Mouse (Mus musculus): Measurements from ENCODE around the gene Gng13. TPM values are rescaled to one million over a fixed set of nuclear protein-coding genes. Genes with fewer than 3 reads are reported as not detected.

Gng13 gene
- polyA plus RNA-seq, 1 experiment from 2014 or later = 2.6 TPM

DNA sequence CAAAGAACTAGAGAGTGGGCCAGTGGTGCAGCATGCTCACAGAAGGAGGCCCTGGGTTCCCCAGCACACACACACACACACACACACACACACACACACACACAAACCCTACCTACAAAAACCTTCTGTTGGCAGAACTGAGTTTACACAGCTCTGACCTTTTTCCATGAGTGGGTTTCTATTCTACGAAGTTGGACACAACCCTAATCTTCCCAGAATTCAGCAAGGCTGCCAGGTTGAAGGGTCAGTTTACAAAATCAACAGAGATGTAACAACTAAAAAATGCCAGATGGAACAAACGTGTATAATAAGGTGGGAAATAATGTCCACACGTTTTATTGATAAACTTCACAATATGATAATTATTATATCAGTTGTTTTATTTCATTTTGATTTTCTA, 40.7 kb downstream of the Gng13 start:
- WGBS = 65% methylated on average over 3 of the region's 3 CpGs
- no peak overlapping the region for H3K9ac ChIP-seq
- H3K4me2 ChIP-seq (replicated peaks) = no peak overlapping the region
- H3K27me3 ChIP-seq (replicated peaks) = no peaks in the 10 kb centered on the region
- H3K9me3 ChIP-seq = no peaks in the 10 kb centered on the region
- H3K4me3 ChIP-seq (replicated peaks) = no peak overlapping the region
- no peak for ATAC-seq
- H3K4me1 ChIP-seq (replicated peaks) = no peaks in the 10 kb centered on the region; the same call in 1 of the 2 replicates
- H3K27ac ChIP-seq = no peak overlapping the region
- no peaks in the 10 kb centered on the region for H3K36me3 ChIP-seq

DNA sequence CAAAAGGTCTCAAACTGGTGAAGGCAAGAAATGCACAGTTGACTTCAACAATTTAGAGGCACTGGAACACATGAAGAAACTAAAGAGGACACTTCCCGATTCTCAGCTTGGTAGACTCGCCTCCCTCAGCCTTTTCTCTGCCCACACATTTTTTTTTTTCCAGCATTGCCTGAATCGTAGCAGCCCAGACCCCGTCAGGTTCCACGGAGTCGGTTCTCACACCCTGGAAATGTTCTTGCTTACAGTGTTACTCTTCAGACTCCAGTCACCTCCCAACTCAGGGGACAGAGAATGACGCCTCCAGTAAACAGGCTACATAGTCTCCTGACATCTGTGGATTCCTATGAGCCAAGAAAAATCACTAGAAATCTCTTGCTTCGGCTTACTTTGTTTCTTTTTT, 43.2 kb downstream of the Gng13 start:
- no peaks in the 10 kb centered on the region for H3K36me3 ChIP-seq

DNA sequence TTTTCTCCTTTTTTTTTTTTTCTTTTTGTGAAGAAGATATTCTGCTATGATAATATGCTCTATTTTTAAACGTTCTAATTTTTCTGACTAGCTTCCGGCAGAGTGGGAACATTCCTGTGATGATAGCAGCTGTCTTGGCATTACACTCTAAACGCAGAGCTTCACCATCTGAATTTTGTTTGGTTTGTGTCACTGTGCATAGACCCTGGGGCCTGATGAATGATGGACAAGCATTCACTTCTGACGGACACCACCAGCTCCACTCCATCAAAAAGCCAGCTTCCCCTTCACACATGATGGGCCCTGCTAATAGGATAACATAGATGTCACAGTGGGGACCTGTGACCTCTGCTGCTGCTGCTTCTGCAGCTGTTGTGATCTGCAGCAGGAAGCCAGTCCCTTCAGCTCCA, 44.6 kb downstream of the Gng13 start:
- no peaks in the 10 kb centered on the region for H3K36me3 ChIP-seq
- H3K27me3 ChIP-seq (replicated peaks) = no peaks in the 10 kb centered on the region
- H3K9me3 ChIP-seq = no peaks in the 10 kb centered on the region
- no peaks in the 10 kb centered on the region; the same call in 1 of the 2 replicates for H3K4me1 ChIP-seq (replicated peaks)
- H3K4me2 ChIP-seq (replicated peaks) = no peak overlapping the region
- WGBS = 51% methylated on average over 4 of the region's 4 CpGs
- H3K27ac ChIP-seq = no peak overlapping the region
- H3K9ac ChIP-seq = no peak overlapping the region
- ATAC-seq = no peak
- H3K4me3 ChIP-seq (replicated peaks) = no peak overlapping the region

More for the DNA sequence above, 43.2 kb downstream of the Gng13 start:
- WGBS = 67% methylated on average over 8 of the region's 8 CpGs
- Histone ChIP-seq H3K9me3 (no peaks in the 10 kb centered on the region), H3K4me1 (replicated peaks) (no peaks in the 10 kb centered on the region; the same call in 1 of the 2 replicates), H3K9ac (no peak overlapping the region), H3K27me3 (replicated peaks) (no peaks in the 10 kb centered on the region), H3K27ac (no peak overlapping the region), H3K4me3 (replicated peaks) (no peak overlapping the region), H3K4me2 (replicated peaks) (no peak overlapping the region)
- ATAC-seq = no peak

DNA sequence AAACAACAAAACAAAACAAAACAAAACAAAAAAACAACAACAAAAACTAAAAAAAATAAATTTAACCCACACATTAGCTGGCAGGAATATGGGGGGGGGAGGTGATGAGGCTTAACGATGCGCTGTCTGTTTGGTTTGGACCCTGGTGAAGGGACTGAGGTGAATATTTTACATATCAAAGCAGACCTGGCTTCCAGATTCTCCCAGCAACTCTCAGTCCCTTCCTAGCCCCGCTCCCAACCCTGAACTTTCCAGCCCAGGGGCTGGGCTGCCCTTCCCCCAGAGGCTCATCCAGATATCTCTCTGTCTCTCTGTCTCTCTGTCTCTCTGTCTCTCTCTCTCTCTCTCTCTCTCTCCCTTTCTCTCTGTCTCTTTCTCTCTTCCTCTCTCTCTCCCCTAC, 45.6 kb downstream of the Gng13 start:
- H3K4me1 ChIP-seq (replicated peaks) = no peaks in the 10 kb centered on the region
- 29% methylated on average over 3 of the region's 3 CpGs for WGBS
- no peak overlapping the region for H3K4me2 ChIP-seq (replicated peaks)
- no peaks in the 10 kb centered on the region for H3K9me3 ChIP-seq
- no peak overlapping the region for H3K4me3 ChIP-seq (replicated peaks)
- no peak overlapping the region for H3K27ac ChIP-seq
- H3K9ac ChIP-seq = no peak overlapping the region
- H3K36me3 ChIP-seq = no peaks in the 10 kb centered on the region
- no peaks in the 10 kb centered on the region for H3K27me3 ChIP-seq (replicated peaks)
- ATAC-seq = no peak

DNA sequence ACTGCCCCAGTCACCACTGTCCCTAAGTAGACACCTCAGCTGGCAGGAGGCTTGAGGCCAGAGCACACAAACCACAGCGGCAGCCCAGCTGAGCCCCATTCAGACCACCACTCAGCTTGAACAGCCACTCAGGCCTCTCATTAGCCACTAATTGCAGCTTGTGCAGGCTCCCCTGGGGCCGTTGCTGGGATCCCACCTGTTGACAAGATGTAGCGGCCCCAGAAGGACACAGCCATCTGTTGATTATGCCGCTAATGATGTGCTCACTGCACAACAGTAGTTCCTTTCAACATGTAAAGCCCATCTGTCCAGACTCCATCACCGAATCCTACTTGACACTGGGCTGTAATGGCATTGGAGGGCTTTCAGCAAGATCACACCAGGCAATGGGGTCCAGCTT, 48.9 kb downstream of the Gng13 start:
- no peaks in the 10 kb centered on the region for H3K4me1 ChIP-seq (replicated peaks)
- WGBS = 65% methylated on average over 5 of the region's 5 CpGs
- H3K4me3 ChIP-seq (replicated peaks) = no peak overlapping the region
- no peak overlapping the region for H3K9ac ChIP-seq
- ATAC-seq = no peak
- no peaks in the 10 kb centered on the region for H3K9me3 ChIP-seq
- no peak overlapping the region for H3K4me2 ChIP-seq (replicated peaks)
- no peaks in the 10 kb centered on the region for H3K36me3 ChIP-seq
- H3K27me3 ChIP-seq (replicated peaks) = no peaks in the 10 kb centered on the region
- H3K27ac ChIP-seq = no peak overlapping the region

Other genes starting within 250 kb of the Gng13 start
- 0.49 and 0.73 TPM in 2 replicates for gene Sstr5, start 219.9 kb upstream of the Gng13 start, polyA plus RNA-seq (2015; fragmentation: Nextera tagmentation; extraction: Ambion mirVana)
- 5.8 and 6.1 TPM in 2 replicates for gene Sox8, start 146.5 kb upstream of the Gng13 start, polyA plus RNA-seq (2015; fragmentation: Nextera tagmentation; extraction: Ambion mirVana)
- gene Lmf1, start 138.1 kb upstream of the Gng13 start, polyA plus RNA-seq (2015; fragmentation: Nextera tagmentation; extraction: Ambion mirVana) = 33.0 and 35.9 TPM in 2 replicates
- gene Chtf18, start 10.2 kb downstream of the Gng13 start, polyA plus RNA-seq (2015; fragmentation: Nextera tagmentation; extraction: Ambion mirVana) = 23.5 and 26.8 TPM in 2 replicates
- 16.4 and 17.0 TPM in 2 replicates for gene Rpusd1, start 10.5 kb downstream of the Gng13 start, polyA plus RNA-seq (2015; fragmentation: Nextera tagmentation; extraction: Ambion mirVana)
- gene Mslnl, start 18.9 kb downstream of the Gng13 start, polyA plus RNA-seq (2015; fragmentation: Nextera tagmentation; extraction: Ambion mirVana) = 0.06 TPM in 1 of 2 replicates, not detected in the other
- gene Msln, start 37.2 kb downstream of the Gng13 start, polyA plus RNA-seq (2015; fragmentation: Nextera tagmentation; extraction: Ambion mirVana) = 21.6 and 22.1 TPM in 2 replicates
- gene Narfl, start 56.6 kb downstream of the Gng13 start, polyA plus RNA-seq (2015; fragmentation: Nextera tagmentation; extraction: Ambion mirVana) = 29.0 and 31.5 TPM in 2 replicates
- gene Haghl, start 68.5 kb downstream of the Gng13 start, polyA plus RNA-seq (2015; fragmentation: Nextera tagmentation; extraction: Ambion mirVana) = 37.9 and 41.5 TPM in 2 replicates
- gene Ccdc78, start 69.4 kb downstream of the Gng13 start, polyA plus RNA-seq (2015; fragmentation: Nextera tagmentation; extraction: Ambion mirVana) = 0.15 and 0.40 TPM in 2 replicates
- 82.5 and 101 TPM in 2 replicates for gene Fam173a, start 75.7 kb downstream of the Gng13 start, polyA plus RNA-seq (2015; fragmentation: Nextera tagmentation; extraction: Ambion mirVana)
- gene AC134908.4, start 78.5 kb downstream of the Gng13 start, polyA plus RNA-seq (2015; fragmentation: Nextera tagmentation; extraction: Ambion mirVana) = not detected in 2 replicates
- gene Metrn, start 80.0 kb downstream of the Gng13 start, polyA plus RNA-seq (2015; fragmentation: Nextera tagmentation; extraction: Ambion mirVana) = 41.9 and 45.6 TPM in 2 replicates
- 3.1 and 4.1 TPM in 2 replicates for gene Fbxl16, start 91.9 kb downstream of the Gng13 start, polyA plus RNA-seq (2015; fragmentation: Nextera tagmentation; extraction: Ambion mirVana)
- gene Wdr24, start 106.5 kb downstream of the Gng13 start, polyA plus RNA-seq (2015; fragmentation: Nextera tagmentation; extraction: Ambion mirVana) = 25.4 and 27.7 TPM in 2 replicates
- gene Jmjd8, start 111.7 kb downstream of the Gng13 start, polyA plus RNA-seq (2015; fragmentation: Nextera tagmentation; extraction: Ambion mirVana) = 45.1 and 49.4 TPM in 2 replicates
- 297 and 322 TPM in 2 replicates for gene Stub1, start 116.2 kb downstream of the Gng13 start, polyA plus RNA-seq (2015; fragmentation: Nextera tagmentation; extraction: Ambion mirVana)
- gene Rhbdl1, start 120.1 kb downstream of the Gng13 start, polyA plus RNA-seq (2015; fragmentation: Nextera tagmentation; extraction: Ambion mirVana) = 1.8 and 1.9 TPM in 2 replicates
- 1.1 and 2.4 TPM in 2 replicates for gene Gm20683, start 124.6 kb downstream of the Gng13 start, polyA plus RNA-seq (2015; fragmentation: Nextera tagmentation; extraction: Ambion mirVana)
- gene Rhot2, start 127.7 kb downstream of the Gng13 start, polyA plus RNA-seq (2015; fragmentation: Nextera tagmentation; extraction: Ambion mirVana) = 19.2 and 22.1 TPM in 2 replicates
- 14.0 and 18.7 TPM in 2 replicates for gene Wdr90, start 144.3 kb downstream of the Gng13 start, polyA plus RNA-seq (2015; fragmentation: Nextera tagmentation; extraction: Ambion mirVana)
- gene Mcrip2, start 151.6 kb downstream of the Gng13 start, polyA plus RNA-seq (2015; fragmentation: Nextera tagmentation; extraction: Ambion mirVana) = 73.0 and 77.0 TPM in 2 replicates
- gene Mettl26, start 157.9 kb downstream of the Gng13 start, polyA plus RNA-seq (2015; fragmentation: Nextera tagmentation; extraction: Ambion mirVana) = 53.5 and 67.8 TPM in 2 replicates
- 0.29 and 0.36 TPM in 2 replicates for gene Wfikkn1, start 163.7 kb downstream of the Gng13 start, polyA plus RNA-seq (2015; fragmentation: Nextera tagmentation; extraction: Ambion mirVana)
- 21.4 and 24.9 TPM in 2 replicates for gene Rab40c, start 202.6 kb downstream of the Gng13 start, polyA plus RNA-seq (2015; fragmentation: Nextera tagmentation; extraction: Ambion mirVana)
- 52.1 and 56.4 TPM in 2 replicates for gene Pigq, start 227.8 kb downstream of the Gng13 start, polyA plus RNA-seq (2015; fragmentation: Nextera tagmentation; extraction: Ambion mirVana)
- 0.10 and 0.46 TPM in 2 replicates for gene Nhlrc4, start 227.8 kb downstream of the Gng13 start, polyA plus RNA-seq (2015; fragmentation: Nextera tagmentation; extraction: Ambion mirVana)
- gene A930017K11Rik, start 235.4 kb downstream of the Gng13 start, polyA plus RNA-seq (2015; fragmentation: Nextera tagmentation; extraction: Ambion mirVana) = 0.20 and 0.28 TPM in 2 replicates